Mouse (Mus musculus) CH12.LX (cell line): Measurements from ENCODE around the gene Rin3. TPM values are rescaled to one million over a fixed set of nuclear protein-coding genes. Genes with fewer than 3 reads are reported as not detected.

Experiments used
- DNase-seq: peaks from one replicate; pipeline ENCODE4 v3.0.0-alpha.2; 2013; ENCODE audit errors: extremely low read depth
- H3K27ac ChIP-seq: 2 replicates; pipeline ENCODE4 v1.5.1; 2012; ENCODE audit warnings: low read depth, mild to moderate bottlenecking, control low read depth, moderate library complexity; ENCODE audit not compliant: insufficient read depth
- H3K27me3 ChIP-seq: replicated peaks from 2 replicates; pipeline ENCODE3; 2012; ENCODE audit warnings: inconsistent platforms
- H3K36me3 ChIP-seq, 2 experiments: replicated peaks in 1 of 2; 2 replicates each; pipeline versions ENCODE3 to v1.6.1; 2012; ENCODE audit warnings: inconsistent platforms in 1 of 2, low read length in 1 of 2, mild to moderate bottlenecking in 1 of 2, mixed read lengths in 1 of 2, moderate library complexity in 1 of 2; ENCODE audit not compliant: control insufficient read depth in 1 of 2, insufficient read depth in 1 of 2
- H3K4me1 ChIP-seq, 2 experiments: 2 replicates each; pipeline ENCODE4 v1.6.1; 2012; ENCODE audit warnings: inconsistent platforms in 1 of 2, moderate library complexity in 1 of 2; ENCODE audit not compliant: insufficient read depth in 2 of 2, control insufficient read depth in 1 of 2
- H3K4me2 ChIP-seq: 2 replicates; pipeline ENCODE4 v1.6.1; 2012; ENCODE audit warnings: low read depth, mild to moderate bottlenecking, control low read depth; ENCODE audit not compliant: poor library complexity, insufficient read depth, severe bottlenecking
- H3K4me3 ChIP-seq, 3 experiments: fragments of 150-350 bp in 1 of 3; sonication (generic) in 1 of 3; replicated peaks in 1 of 3; 2 replicates each; pipeline versions ENCODE3 to v1.5.1; 2011 to 2012; ENCODE audit warnings: low read depth in 2 of 3, low read length in 2 of 3, mild to moderate bottlenecking in 2 of 3, moderate library complexity in 2 of 3, control low read depth in 1 of 3, improper control_type of control experiment in 1 of 3, inconsistent platforms in 1 of 3, mixed read lengths in 1 of 3; ENCODE audit not compliant: poor library complexity in 1 of 3
- H3K79me2 ChIP-seq: replicated peaks from 2 replicates; pipeline ENCODE4 v1.6.1; 2012; ENCODE audit warnings: mild to moderate bottlenecking, moderate library complexity; ENCODE audit not compliant: control insufficient read depth, poor library complexity, insufficient read depth, severe bottlenecking; ENCODE audit errors: extremely low read depth
- H3K9ac ChIP-seq: 2 replicates; pipeline ENCODE4 v1.6.1; 2012; ENCODE audit warnings: low read depth, mild to moderate bottlenecking, control low read depth, moderate library complexity; ENCODE audit not compliant: insufficient read depth
- H3K9me3 ChIP-seq: replicated peaks from 2 replicates; pipeline ENCODE3; 2012; ENCODE audit warnings: low read length, inconsistent platforms, mixed read lengths
- BHLHE40 ChIP-seq: IDR thresholded peaks from 2 replicates; pipeline ENCODE4 v1.6.1; 2011; ENCODE audit warnings: mild to moderate bottlenecking, low read depth, low read length, improper control_type of control experiment
- CHD1 ChIP-seq: IDR thresholded peaks from 2 replicates; pipeline ENCODE4 v1.6.1; 2012; ENCODE audit warnings: low read depth, low read length, improper control_type of control experiment, inconsistent platforms
- CHD2 ChIP-seq: IDR thresholded peaks from 2 replicates; pipeline ENCODE4 v1.6.1; 2011; ENCODE audit warnings: low read length, improper control_type of control experiment
- CTCF ChIP-seq, 2 experiments: IDR thresholded peaks in 1 of 2; conservative IDR thresholded peaks in 1 of 2; 2 replicates each; pipeline ENCODE4 v1.5.1; 2011 to 2012; ENCODE audit warnings: low read depth in 2 of 2, low read length in 2 of 2, improper control_type of control experiment in 1 of 2, inconsistent platforms in 1 of 2, mild to moderate bottlenecking in 1 of 2, moderate library complexity in 1 of 2
- E2F4 ChIP-seq: IDR thresholded peaks from 2 replicates; pipeline ENCODE4 v1.6.1; 2011; ENCODE audit warnings: low read depth, low read length, improper control_type of control experiment; ENCODE audit not compliant: insufficient replicate concordance
- ELF1 ChIP-seq: IDR thresholded peaks from 2 replicates; pipeline ENCODE4 v1.6.1; 2014; ENCODE audit warnings: low read depth, mild to moderate bottlenecking, inconsistent platforms, low read length, improper control_type of control experiment
- EP300 ChIP-seq: IDR thresholded peaks from 2 replicates; pipeline ENCODE4 v1.6.1; 2011; ENCODE audit warnings: low read length, improper control_type of control experiment
- ETS1 ChIP-seq: conservative IDR thresholded peaks from 2 replicates; pipeline ENCODE4 v1.6.1; 2012; ENCODE audit warnings: low read depth, mild to moderate bottlenecking, inconsistent platforms, low read length, improper control_type of control experiment, moderate library complexity
- GABPA ChIP-seq: IDR thresholded peaks from 2 replicates; pipeline ENCODE4 v1.6.1; 2012; ENCODE audit warnings: low read depth, low read length, improper control_type of control experiment, inconsistent platforms; ENCODE audit not compliant: insufficient replicate concordance
- HCFC1 ChIP-seq: IDR thresholded peaks from 2 replicates; pipeline ENCODE4 v1.6.1; 2012; ENCODE audit warnings: low read depth, mild to moderate bottlenecking, inconsistent platforms, low read length, improper control_type of control experiment
- IRF4 ChIP-seq: IDR thresholded peaks from 2 replicates; pipeline ENCODE4 v1.6.1; 2014; ENCODE audit warnings: low read depth, mild to moderate bottlenecking, inconsistent platforms, low read length, improper control_type of control experiment
- JUN ChIP-seq: IDR thresholded peaks from 2 replicates; pipeline ENCODE4 v1.6.1; 2011; ENCODE audit warnings: low read depth, mild to moderate bottlenecking, low read length, improper control_type of control experiment, moderate library complexity; ENCODE audit not compliant: insufficient read depth
- JUND ChIP-seq: conservative IDR thresholded peaks from 2 replicates; pipeline ENCODE4 v1.6.1; 2011; ENCODE audit warnings: low read depth, low read length, improper control_type of control experiment
- KAT2A ChIP-seq: IDR thresholded peaks from 2 replicates; pipeline ENCODE4 v1.6.1; 2012; ENCODE audit warnings: low read length, improper control_type of control experiment, inconsistent platforms; ENCODE audit not compliant: insufficient replicate concordance
- MAFK ChIP-seq: IDR thresholded peaks from 2 replicates; pipeline ENCODE4 v1.6.1; 2011; ENCODE audit warnings: low read length, improper control_type of control experiment; ENCODE audit not compliant: insufficient replicate concordance
- MAX ChIP-seq: IDR thresholded peaks from 2 replicates; pipeline ENCODE4 v1.6.1; 2011; ENCODE audit warnings: low read length, improper control_type of control experiment
- MAZ ChIP-seq: IDR thresholded peaks from 2 replicates; pipeline ENCODE4 v1.6.1; 2012; ENCODE audit warnings: low read depth, mild to moderate bottlenecking, inconsistent platforms, low read length, improper control_type of control experiment, moderate library complexity
- MEF2A ChIP-seq: IDR thresholded peaks from 2 replicates; pipeline ENCODE4 v1.6.1; 2014; ENCODE audit warnings: low read depth, mild to moderate bottlenecking, inconsistent platforms, low read length, improper control_type of control experiment, borderline replicate concordance
- MXI1 ChIP-seq: IDR thresholded peaks from 2 replicates; pipeline ENCODE4 v1.6.1; 2011; ENCODE audit warnings: mild to moderate bottlenecking, low read depth, low read length, improper control_type of control experiment
- MYC ChIP-seq: IDR thresholded peaks from 2 replicates; pipeline ENCODE4 v1.6.1; 2011; ENCODE audit warnings: low read depth, mild to moderate bottlenecking, improper control_type of control experiment, low read length
- NELFE ChIP-seq: IDR thresholded peaks from 2 replicates; pipeline ENCODE4 v1.6.1; 2011; ENCODE audit warnings: low read depth, low read length, improper control_type of control experiment
- NRF1 ChIP-seq: IDR thresholded peaks from 2 replicates; pipeline ENCODE4 v1.6.1; 2014; ENCODE audit warnings: low read depth, mild to moderate bottlenecking, inconsistent platforms, low read length, improper control_type of control experiment, moderate library complexity
- PAX5 ChIP-seq: IDR thresholded peaks from 2 replicates; pipeline ENCODE4 v1.6.1; 2012; ENCODE audit warnings: low read length, inconsistent platforms, mixed read lengths
- POLR2A ChIP-seq: IDR thresholded peaks from 2 replicates; pipeline ENCODE4 v1.6.1; 2011; ENCODE audit warnings: low read depth, mild to moderate bottlenecking, improper control_type of control experiment, low read length
- POLR2AphosphoS2 ChIP-seq: IDR thresholded peaks from 2 replicates; pipeline ENCODE4 v1.6.1; 2011; ENCODE audit warnings: low read depth, low read length, improper control_type of control experiment
- RAD21 ChIP-seq: IDR thresholded peaks from 2 replicates; pipeline ENCODE4 v1.6.1; 2011; ENCODE audit warnings: low read depth, mild to moderate bottlenecking, low read length, improper control_type of control experiment, moderate library complexity
- RCOR1 ChIP-seq: conservative IDR thresholded peaks from 2 replicates; pipeline ENCODE4 v1.6.1; 2012; ENCODE audit warnings: low read depth, mild to moderate bottlenecking, inconsistent platforms, low read length, improper control_type of control experiment
- SIN3A ChIP-seq: IDR thresholded peaks from 2 replicates; pipeline ENCODE4 v1.6.1; 2012; ENCODE audit warnings: low read length, improper control_type of control experiment, inconsistent platforms
- SMC3 ChIP-seq: IDR thresholded peaks from 2 replicates; pipeline ENCODE4 v1.6.1; 2011; ENCODE audit warnings: low read depth, low read length, improper control_type of control experiment
- TBP ChIP-seq: conservative IDR thresholded peaks from 2 replicates; pipeline ENCODE4 v1.6.1; 2011; ENCODE audit warnings: low read depth, low read length, improper control_type of control experiment
- TCF12 ChIP-seq: IDR thresholded peaks from 2 replicates; pipeline ENCODE4 v1.6.1; 2014; ENCODE audit warnings: low read depth, mild to moderate bottlenecking, inconsistent platforms, low read length, improper control_type of control experiment
- UBTF ChIP-seq: IDR thresholded peaks from 2 replicates; pipeline ENCODE4 v1.6.1; 2012; ENCODE audit warnings: low read depth, mild to moderate bottlenecking, inconsistent platforms, low read length, improper control_type of control experiment, moderate library complexity
- USF1 ChIP-seq: IDR thresholded peaks from 2 replicates; pipeline ENCODE4 v1.6.1; 2014; ENCODE audit warnings: low read depth, mild to moderate bottlenecking, inconsistent platforms, low read length, improper control_type of control experiment
- USF2 ChIP-seq: conservative IDR thresholded peaks from 2 replicates; pipeline ENCODE4 v1.6.1; 2011; ENCODE audit warnings: low read depth, low read length, improper control_type of control experiment
- ZC3H11A ChIP-seq: IDR thresholded peaks from 2 replicates; pipeline ENCODE4 v1.6.1; 2012; ENCODE audit warnings: low read depth, mild to moderate bottlenecking, inconsistent platforms, low read length, improper control_type of control experiment
- ZKSCAN1 ChIP-seq: IDR thresholded peaks from 2 replicates; pipeline ENCODE4 v1.6.1; 2012; ENCODE audit warnings: low read depth, inconsistent platforms, low read length, improper control_type of control experiment, borderline replicate concordance
- ZMIZ1 ChIP-seq: IDR thresholded peaks from 2 replicates; pipeline ENCODE4 v1.6.1; 2012; ENCODE audit warnings: low read depth, mild to moderate bottlenecking, inconsistent platforms, low read length, improper control_type of control experiment
- ZNF384 ChIP-seq: IDR thresholded peaks from 2 replicates; pipeline ENCODE4 v1.6.1; 2012; ENCODE audit warnings: low read depth, low read length, improper control_type of control experiment, inconsistent platforms
- dilution Hi-C: fragments of 300-500 bp; cut with MboI; formaldehyde crosslinking; loops from 2 replicates; pipeline ENCODE4 v1.14.3; 2020; ENCODE audit warnings: low sequenced_read_pairs; ENCODE audit not compliant: extremely low pct_unique_long_range_greater_than_20kb, extremely low pct_ligation_motif_present
- in situ Hi-C: fragments of 300-500 bp; cut with MboI; formaldehyde crosslinking; loops from 3 replicates; pipeline ENCODE4 v1.14.3; 2019; ENCODE audit warnings: low sequenced_read_pairs, low pct_ligation_motif_present, low pct_unique_long_range_greater_than_20kb, mixed read lengths
- polyA plus RNA-seq: library from polyadenylated mRNA; unstranded; fragments of >175 nt; gene quantifications from 2 replicates; pipeline ENCODE4 v1.2.1, GENCODE M21; 2012; ENCODE audit warnings: low read depth; ENCODE audit not compliant: insufficient read length
- total RNA-seq, 2 experiments: library from RNA; depleted of rRNA; stranded (reverse); fragments of 300-350 nt in 1 of 2; fragments of >200 nt in 1 of 2; gene quantifications; 2 replicates each; pipeline ENCODE4 v1.2.3; 2012 to 2014

The Rin3 gene
- total and polyA plus RNA-seq, 3 experiments: 2.4 to 10.0 (median 8.4) TPM

DNA sequence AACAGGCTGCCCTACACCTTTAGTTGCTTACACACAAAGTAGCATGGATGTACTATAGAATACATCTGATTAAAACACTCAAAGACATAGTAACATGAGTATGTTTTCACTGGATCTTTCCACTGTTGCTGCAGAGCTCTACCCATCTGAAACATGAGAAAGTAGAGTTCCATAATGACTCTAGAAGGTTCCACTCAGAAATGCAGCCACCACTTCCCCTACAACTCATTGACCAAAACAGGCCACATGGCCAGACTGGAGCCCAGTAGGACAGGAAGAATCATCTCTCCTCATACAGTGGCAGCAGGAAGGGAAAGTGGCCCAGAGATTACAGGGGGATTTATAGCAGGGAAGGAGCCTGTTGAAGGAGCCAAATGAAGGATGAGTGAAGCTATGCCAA is 47.9 kb downstream of the Rin3 start:
- peak overlapping the region; percentile 32 for H3K4me2 ChIP-seq
- no peak overlapping the region for H3K4me3 ChIP-seq
- dilution Hi-C loops: no loop called here
- H3K36me3 ChIP-seq: peaks cover 0 to 32% of the 10 kb centered on the region in 2 experiments
- H3K9me3 ChIP-seq: no peaks in the 10 kb centered on the region
- H3K27ac ChIP-seq: peak overlapping the region; percentile 85
- DNase-seq: peak; percentile 54
- H3K9ac ChIP-seq: no peak overlapping the region
- in situ Hi-C loops: loop anchor here (10.0 kb wide), 2 partner anchors 54 to 146 kb away; no protein-coding TSS in a partner anchor
- peaks cover 39 to 91% of the 10 kb centered on the region in 2 experiments for H3K4me1 ChIP-seq
- H3K27me3 ChIP-seq: no peaks in the 10 kb centered on the region
- no peaks in the 10 kb centered on the region for H3K79me2 ChIP-seq
- TF ChIP-seq SMC3 (no peak), POLR2AphosphoS2 (no peak), TCF12 (0 out of 2 replicates have a peak, but pooled peaks have one; percentile 20), TBP (0 out of 2 replicates have a peak, but pooled peaks have one; percentile 7), CTCF (conservative IDR thresholded peaks at IDR 0.05 in 1 of 2, IDR thresholded peaks at IDR 0.05 in 1 of 2; ENCODE audit: low read depth in 2 of 2, low read length in 2 of 2) (no peak), NRF1 (no peak), E2F4 (no peak), MXI1 (no peak), ZKSCAN1 (no peak), ETS1 (no peak), RAD21 (no peak; the same call in 1 of the 2 replicates), MAFK (no peak), IRF4 (peak; percentile 84), MAZ (no peak), ELF1 (peak; percentile 34; the same call in 1 of the 2 replicates), PAX5 (no peak), SIN3A (no peak), ZNF384 (no peak), EP300 (no peak), GABPA (no peak), CHD1 (no peak), KAT2A (no peak), JUND (no peak), USF1 (0 out of 2 replicates have a peak, but pooled peaks have one; percentile 18), MYC (peak; percentile 79; the same call in 1 of the 2 replicates), MAX (peak; percentile 78; the same call in 1 of the 2 replicates), MEF2A (no peak; the same call in 1 of the 2 replicates), CHD2 (no peak), NELFE (no peak), ZC3H11A (no peak), HCFC1 (no peak), JUN (peak; percentile 31; the same call in 1 of the 2 replicates), BHLHE40 (0 out of 2 replicates have a peak, but pooled peaks have one; percentile 43), UBTF (no peak), USF2 (no peak), RCOR1 (no peak; the same call in 1 of the 2 replicates), POLR2A (no peak), ZMIZ1 (no peak)
